Mouse (Mus musculus): Measurements from ENCODE around the gene Tm4sf5.
"Not testable (repeated sequence)": the region's sequence is repeated elsewhere in the genome, so short reads cannot be mapped to it uniquely, and the experiment has no call there.

The Tm4sf5 gene

DNA sequence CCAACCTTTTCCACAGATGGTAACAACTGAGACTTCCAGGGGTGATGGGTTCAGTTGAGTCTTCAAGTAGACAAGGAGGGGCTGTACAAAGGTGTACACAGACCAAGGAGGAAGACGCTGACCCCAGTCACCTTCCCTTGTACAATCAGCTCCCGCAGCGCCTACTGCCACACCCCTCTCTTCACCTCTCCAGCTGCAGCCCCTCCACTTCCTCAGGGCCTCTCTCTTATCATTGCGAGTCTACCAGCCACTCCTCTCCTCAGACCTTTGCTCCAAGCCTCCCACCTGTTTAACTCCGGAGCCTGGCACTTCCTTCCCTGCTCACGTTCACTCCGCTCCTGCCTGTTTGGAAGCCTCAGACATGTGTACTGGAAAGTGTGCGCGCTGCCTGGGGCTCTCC is at the start of gene Tm4sf5:
TSS of gene Tm4sf5 (plus strand) at position 275 of the 400 bp plus-strand sequence.
- no peak for DNase-seq

DNA sequence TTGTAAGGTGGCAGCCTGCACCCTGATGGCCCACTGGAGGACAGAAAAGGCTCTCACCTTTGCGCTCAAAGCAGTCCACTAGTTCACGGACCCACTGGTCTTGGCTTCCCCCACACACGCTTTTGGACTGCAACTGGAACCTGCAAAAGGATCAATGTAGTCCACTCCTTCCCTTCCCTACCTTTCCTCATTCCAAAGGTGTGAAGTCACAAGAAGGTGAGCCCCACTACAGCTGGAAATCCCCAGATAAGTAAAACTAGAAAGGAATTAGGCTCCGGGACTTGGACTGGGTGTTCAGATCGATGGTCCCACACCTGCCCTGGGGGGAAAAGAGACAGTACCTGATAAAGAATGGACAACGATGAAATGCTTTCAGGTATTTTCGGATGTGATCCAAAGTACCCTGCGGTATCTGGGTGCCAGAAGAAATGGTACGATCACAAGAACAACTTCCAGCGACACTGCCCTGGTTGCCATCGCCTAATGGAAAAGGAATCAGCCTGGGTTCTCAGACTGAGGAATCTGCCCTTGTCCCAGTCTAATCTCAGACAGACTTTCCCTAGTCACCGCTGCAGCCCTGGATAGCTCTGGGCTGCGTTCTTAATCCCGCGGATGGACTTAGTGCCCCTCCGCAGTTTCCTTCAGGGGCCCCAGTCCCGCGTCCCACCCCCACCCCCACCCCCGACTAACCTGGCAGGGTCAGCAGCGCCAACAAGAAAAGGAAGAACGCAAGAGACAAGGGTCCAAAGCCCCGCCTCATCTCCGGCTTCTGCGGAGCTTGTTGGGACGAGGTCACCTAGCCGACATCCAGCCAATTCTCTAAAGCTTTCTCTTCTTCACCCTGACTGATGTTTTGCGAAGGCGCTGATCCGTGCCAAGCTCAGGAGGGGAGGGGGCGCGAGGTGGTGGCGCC is 46.1 kb upstream of the Tm4sf5 start, which contains the start of gene Zmynd15:
TSS of gene Zmynd15 (plus strand) at position 746 of the 913 bp plus-strand sequence.
- no peak for DNase-seq

DNA sequence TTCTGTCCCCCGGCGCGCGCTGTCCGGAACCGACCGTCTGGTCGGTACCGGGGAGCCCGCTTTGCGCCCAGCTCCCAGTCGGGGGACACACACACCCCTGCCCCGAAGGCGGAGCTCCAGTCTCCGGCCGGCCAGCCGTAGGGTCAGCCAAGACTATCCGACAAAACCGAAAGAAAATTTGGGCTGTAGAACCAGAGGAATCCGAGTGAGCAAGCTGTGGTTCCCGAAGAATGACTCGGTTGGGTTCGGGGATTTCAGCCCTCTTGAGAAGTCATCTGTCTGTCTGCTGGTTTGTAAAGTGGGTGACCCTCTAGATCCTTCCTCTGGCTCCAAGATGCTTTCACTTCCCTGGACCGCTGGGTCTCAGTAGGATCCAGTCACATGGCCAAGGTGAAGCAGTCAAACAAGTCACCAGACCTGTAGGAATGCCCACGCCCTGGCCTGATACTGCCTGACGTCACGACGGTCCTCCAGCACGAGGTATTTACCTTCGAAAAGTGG is 45.4 kb upstream of the Tm4sf5 start, which contains the start of gene Cxcl16:
TSS of gene Cxcl16 (minus strand) at position 384 of the 501 bp plus-strand sequence.
- DNase-seq = no peak

DNA sequence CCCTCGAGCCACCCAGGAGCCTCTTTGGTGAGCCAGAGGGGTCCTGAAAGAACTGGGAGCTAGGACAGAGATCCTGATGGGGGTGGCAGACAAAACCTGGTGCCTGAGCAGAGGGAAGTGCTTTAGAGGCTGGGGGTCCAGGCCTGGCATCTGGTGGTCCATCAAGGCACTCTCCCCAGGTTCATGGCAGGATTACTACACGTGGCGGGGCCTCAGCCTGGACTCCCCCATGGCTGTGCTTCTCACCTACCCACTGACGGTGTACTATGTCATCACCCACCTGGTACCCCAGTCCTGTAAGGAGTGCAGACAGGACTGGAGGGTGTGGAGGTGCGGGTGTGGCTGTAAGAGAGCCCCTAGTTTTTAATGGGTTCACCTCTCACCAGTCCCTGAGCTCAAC is 41.1 kb upstream of the Tm4sf5 start:
- no peak for DNase-seq

DNA sequence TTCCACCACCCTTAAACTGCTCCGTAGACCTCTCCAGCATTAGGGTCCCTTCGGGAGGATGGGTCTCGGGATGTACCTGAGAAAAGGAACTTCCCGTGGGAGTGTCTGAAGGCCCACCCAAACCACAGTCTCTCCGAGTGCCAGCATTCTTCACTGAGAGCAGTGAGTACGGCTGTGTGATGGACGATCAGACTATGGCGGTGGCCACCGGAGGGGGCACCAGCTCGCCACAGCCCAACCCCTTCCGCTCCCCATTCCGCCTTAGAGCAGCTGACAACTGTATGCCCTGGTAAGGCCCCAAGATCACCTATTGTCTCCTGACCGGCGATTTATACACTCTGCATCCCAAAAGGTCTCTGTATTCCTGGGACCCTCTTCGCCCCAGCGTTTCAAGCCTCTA is 39.8 kb upstream of the Tm4sf5 start:
- no peak for DNase-seq

DNA sequence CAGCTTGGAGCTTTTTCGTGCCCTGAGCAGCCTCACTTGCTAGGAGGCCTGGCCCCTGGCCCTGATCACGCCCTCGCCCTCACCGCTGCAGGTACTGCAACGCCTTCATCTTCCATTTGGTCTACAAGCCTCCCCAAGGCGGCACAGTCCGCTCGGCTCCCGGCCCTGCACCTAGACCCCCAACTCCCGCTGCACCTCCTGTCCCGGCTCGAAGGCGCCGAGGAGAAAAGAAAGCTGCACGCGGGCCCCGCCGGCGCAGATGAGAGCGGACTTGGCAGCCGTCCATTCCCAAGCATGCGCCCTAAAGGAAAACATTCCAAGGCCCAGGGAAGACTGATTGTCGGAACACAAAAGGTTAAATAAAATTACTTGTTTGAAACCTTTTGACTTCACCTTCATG is 39.2 kb upstream of the Tm4sf5 start:
- peak; percentile 25 to 29 for DNase-seq

DNA sequence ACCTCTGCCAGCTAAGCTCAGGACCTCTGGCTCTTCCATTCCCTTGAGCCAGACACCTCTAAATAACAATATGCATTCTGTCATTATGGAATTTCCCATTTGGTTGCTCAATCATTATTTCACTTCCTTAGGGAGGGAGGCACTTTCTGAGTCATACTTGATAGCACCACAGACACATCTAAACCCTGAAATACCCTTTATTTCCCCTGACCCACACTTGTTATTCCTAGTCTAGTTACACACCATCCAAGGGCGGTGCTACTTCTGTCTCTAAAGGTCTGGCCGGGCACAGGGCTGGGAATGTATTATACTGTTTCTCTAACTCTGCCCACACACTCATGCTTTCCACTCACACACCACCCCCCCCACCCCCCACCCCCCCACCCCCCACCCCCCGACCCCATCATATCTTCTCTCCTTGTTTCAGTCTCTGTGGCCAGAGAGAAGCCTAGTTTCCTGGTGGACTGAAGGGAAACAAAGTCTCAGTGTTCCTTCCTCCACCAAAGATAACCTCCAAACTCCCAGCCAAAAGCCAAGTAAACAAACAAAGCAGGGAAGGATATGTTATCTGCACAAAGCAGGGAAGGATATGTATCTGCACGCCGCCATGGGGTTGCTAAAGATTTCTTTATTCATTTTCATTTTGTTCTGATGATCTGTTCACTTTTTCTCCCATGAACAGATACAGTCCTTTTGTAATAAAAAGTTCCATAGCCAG is 37.0 kb upstream of the Tm4sf5 start:
- DNase-seq = no peak

DNA sequence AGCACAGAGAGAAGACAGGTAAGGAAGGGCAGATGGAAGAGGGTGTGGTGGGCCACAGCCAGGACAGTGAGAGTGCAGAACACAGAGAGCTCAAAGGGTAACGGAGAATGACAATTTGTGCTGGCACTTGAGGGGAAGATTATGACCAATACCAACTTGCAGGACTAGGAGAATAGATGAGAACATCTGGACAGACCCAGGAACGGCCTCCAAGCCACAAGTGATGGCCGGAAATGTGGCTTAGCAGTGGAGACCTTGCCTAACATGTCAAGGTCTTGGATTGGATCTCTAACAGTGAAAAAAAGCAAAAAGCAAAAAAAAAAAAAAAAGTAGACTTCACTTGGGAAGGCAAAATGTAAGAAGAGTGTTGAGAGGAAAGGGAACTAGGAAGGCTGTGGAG is 35.3 kb upstream of the Tm4sf5 start:
- DNase-seq = no peak

DNA sequence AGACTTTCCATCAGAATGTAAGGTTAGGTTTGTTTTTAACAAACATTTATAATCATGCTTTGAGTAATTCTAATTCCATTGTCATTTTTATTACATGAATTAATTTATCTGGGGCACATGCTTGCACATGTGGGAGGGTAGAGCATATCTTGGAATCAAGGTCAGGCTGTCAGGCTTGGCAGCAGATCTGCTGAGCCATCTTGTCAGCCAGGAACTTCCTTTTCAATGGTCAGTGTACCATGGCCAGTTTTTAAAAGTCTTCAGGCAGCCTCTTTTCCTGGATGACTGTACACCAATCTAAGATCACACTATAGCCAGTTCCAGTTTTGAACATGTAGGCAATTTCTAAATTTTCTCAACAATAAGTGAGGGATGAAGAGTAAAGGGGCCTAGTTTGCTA is 32.3 kb upstream of the Tm4sf5 start:
- no peak for DNase-seq

DNA sequence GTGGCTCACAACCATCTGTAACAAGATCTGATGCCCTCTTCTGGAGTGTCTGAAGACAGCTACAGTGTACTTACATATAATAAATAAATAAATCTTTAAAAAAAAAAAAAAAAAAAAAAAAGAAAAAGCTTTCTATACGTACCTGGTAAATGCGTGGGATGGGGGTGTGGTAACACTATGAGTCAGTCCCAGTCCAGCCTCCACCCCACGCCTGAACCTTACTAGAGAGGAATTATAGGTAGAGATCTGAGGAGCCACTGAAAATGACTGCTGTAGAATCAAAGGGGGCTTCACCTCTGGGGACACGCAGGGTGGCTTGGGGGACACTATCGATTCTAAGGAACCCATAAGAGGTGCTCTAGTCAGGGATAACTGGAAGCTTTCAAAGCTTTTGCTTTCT is 31.8 kb upstream of the Tm4sf5 start:
- DNase-seq = not testable (repeated sequence)

DNA sequence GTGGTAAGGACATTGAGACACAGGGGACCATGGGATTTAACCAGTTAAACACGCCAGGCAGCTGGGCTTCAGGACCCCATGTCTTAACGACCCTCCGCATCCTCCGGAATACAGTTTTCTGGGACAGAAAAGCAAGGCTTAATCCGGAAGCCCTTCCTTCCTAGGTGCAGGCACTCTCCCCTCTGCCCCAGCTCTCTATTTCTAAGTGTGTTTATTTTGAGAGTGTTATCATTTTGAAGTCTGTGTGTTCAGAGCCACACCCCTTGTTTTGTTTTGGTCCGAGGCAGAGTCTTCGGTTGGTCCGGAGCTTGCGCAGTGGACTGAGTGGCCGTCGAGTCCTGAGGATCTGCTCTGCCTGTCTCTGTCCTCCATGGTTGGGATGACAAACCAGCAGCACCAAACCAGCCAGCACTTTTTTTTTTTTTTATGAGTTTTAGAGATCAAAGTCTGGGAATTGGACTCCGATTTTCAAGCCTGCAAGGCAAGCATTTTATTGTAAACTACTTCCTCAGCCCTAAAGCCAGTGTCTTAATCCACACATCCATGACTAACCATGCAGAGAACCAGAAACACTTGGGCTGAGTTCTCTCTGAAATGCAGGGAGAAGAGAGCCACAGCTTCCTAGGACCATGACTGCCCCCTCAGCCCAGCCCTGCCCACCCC is 30.0 kb upstream of the Tm4sf5 start:
- DNase-seq = no peak

DNA sequence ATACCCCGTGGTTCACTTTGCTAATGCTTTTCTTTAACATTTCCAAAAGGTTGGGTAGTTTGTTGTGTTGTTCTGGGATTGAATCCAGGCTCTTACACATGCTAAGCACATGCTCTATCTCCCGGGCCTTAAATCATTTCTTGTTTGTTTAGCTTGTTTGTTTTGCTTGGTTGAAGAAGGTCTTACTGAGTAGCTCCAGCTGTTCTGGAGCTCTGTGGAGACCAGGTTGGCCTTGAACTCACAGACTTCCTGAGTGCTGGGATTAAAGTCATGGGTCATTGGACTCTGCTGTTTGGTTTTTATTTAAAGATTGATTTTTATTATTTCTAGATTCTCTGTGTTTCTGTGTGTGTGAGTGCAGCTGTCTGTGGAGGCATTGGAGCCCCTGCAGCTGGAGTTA is 19.5 kb upstream of the Tm4sf5 start:
- no peak for DNase-seq

DNA sequence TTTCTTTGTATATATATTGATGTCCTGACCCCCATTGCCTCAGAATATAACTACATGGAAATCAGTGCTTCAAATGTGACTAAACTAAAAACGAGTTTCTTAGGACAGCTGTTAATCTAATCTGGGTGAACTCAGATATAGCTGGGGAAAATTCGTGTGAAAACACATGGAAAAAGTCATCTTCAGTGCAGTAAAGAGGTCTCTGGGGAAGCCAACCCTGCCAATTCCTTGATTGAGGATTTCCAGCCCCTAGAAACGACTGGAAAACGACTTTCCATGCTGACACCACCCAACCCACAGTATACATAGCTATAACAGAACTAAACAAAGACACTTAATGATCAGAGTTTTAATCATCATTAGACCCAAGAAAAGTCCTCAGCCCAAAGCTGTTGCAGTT is 17.2 kb upstream of the Tm4sf5 start:
- DNase-seq = no peak

DNA sequence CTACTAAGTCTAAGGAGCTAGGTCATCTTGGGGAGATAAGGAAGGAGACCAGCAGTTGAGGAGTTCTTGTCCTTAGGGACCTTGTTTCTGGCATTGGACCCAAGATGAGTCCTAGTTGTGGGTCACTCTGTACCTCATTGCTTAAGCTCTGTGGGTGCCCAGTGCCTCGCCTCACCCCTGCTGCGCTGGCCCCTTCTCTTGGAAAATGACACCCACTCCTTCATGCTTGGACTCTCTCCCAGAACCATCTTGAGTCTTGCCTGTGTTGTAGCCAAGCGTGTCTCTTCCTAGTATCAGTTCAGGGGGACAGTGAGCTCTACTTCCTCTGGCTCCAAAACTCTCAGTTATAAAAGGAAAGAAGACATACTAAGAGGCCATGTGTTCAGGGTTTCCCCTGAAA is 15.9 kb upstream of the Tm4sf5 start:
- DNase-seq = no peak

DNA sequence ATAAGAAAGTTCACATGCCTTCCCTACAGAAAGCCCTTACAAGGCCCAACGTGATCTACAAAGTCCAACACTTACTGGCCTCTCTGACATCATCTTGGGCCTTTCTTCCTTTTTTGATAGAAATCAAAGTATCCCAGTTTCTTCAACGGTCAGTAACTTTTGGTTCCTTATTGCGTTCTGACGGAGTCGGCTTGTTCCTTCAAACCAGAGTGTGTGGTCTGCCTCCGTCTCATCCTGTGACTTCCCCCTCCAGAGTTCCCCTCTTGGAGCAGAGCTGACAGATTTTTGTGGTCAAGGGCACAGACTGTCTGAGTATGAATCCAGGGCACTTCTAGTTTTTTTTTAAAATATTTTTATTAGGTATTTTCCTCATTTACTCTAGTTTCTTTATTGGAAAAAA is 15.4 kb upstream of the Tm4sf5 start:
- no peak for DNase-seq

DNA sequence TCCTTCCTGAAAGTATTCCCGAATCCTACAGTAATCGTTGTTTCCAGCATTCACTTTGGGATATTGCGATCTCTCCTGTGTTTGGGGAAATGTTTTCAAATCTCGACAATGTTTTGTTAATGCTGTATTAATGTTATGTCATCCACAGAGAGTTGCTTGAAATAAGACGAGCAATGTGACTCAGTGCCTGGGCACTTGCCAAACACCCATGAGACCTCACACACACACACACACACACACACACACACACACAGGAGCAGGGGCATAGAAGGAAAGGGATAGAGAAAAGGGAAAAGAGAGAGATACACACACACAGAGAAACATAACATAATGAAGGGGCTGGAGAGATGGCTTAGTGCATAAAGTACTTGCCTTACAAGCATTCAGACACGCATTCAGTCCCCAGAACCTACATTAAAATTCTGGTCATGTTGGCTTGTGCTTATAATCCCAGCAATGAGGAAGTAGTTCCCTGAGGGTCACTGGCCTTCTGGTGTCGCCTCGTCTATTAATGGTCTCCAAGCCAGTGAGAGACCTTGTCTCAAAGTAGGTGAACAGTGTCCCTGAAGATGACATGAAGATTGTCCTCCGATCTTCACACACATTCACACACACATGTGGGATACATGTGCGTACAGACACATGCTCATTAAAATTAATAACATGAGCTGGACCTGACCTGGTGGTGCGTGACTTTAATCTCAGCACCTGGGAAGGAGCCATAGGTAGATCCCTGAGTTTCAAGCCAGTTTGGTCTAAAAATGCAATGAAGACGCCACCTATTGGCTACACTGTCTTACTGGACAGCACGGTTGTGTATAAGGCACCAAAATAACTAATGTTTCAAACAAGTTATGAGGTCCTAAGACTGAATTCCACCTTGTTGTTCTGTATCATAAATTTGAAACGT is 5.2 kb upstream of the Tm4sf5 start:
- DNase-seq = peak in 1 of 2 experiments; percentile 11

DNA sequence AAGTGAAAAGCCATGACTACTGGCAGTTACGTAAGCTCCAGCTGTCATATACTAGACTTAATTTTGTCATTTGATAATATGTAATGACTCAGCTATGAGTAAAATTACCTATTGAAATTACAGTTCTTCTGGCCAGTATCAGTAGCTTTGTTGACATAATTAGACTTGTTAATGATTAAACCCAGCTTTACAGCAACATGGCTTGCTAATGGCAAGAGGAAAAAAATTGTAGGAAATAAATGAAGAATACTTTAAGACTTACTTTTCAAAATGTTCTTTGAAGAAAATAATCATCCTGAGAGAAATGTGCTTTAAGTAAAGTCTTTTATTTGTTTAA is 4.6 kb upstream of the Tm4sf5 start:
- DNase-seq = no peak

DNA sequence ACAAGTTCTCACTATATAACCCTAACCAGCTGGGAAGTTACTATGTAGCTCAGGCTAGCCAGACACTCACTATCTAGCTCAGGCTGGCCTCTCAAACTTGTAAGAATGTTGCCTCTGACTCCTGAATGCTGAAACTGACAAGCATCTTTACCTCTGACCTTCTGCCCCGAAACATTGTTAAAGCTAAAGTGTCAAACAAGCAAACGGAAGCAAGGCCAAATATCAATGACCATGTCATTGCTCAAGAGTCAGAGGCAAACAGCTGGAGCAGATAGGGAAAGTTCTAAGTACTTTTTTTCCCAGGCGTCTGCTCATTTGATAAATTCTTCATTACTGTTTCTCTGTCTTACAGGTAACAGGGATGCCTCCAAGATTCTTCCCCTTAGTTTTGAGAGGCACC is 3.0 kb upstream of the Tm4sf5 start:
- DNase-seq = no peak

DNA sequence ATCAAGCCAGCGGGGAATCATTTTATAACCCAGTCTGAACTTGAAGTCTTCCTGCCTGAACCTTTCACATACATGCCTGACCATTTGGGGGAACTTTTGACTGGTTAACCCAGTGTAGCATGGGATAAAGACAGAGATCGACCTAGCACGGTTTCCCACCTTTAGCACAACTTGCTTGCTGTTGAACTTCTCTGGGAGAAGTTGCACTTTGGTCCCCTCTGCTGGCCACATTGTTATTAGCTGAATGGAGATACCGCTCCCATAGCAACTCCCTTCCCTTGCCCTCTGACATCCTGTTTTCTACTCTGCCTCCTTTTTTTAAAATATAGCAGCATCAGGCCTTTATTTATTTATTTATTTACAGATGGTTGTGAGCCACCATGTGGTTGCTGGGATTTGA is 1.3 kb downstream of the Tm4sf5 start:
- DNase-seq = peak; percentile 23 to 34

DNA sequence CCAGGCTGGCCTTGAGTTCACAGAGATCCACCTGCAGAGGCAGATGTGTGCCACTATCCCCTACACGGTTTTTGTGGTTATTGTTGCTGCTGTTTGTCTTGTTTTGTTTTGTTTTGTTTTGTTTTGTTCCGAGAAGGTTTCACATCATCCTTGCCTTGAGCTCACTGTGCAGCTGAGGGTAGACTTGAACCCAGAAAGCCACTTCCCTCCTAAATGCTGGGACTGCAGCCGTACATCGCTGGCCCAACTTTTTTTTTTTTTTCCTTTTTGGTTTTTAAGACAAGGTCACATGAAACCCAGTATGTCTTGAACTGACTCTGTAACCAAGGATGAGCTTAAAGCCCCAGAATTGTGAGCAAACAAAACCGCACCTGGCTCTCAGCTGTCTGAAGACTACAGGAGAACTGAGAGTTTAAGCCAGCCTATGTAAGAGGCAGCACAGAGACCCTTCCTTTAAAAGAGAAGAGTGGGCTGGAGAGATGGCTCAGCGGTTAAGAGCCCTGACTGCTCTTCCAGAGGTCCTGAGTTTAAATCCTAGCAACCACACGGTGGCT is 2.0 kb downstream of the Tm4sf5 start:
- no peak for DNase-seq

DNA sequence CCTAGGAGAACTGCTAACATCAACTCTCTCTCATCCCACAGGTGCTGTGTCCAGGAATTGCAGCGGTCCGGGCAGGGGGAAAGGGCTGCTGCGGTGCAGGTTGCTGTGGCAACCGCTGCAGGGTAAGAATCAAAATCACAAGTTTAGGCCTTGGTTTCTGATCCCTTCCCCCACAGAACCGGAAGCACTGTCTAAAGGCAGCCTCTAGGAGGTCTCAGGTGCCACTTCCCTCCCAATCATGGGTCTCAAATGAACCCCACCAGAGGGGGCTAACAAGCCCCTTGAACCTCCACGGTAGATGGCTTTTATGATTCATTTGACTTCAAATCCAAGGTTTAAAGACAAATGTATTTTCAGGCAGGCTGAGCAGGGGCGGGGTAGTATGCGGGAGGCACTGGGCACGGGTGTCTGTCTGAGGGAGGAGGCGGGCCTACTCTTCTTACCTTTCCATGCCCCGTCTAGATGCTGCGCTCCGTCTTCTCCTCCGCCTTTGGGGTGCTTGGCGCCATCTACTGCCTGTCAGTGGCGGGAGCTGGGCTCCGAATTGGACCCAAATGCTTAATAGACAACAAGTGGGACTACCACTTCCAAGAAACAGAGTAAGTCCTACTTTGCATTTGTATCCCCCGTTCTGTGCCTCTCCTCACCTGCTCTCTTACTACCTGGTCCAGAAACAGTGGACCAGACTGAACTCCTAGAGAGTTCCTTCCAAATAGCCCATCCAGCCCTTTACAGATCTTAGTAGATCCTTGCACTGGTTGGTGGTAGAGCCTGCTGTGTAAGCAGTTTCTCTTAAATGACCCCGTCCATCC is 4.9 kb downstream of the Tm4sf5 start:
- DNase-seq = peak; percentile 52 to 59

All from cerebellum, postnatal 36 days (tissue).